Comparison of ENCODE assay signal across 9 mouse cellular contexts in genomic region chr10:44861671-44862359, GRCm38 (mm10).
DNase-seq lines count a peak whose midpoint lies in the region; ATAC-seq and TF ChIP-seq lines count a peak whose summit lies in the region.
"Had no signal": no experiment of that assay in that cellular context is flagged by ENCODE, and none has a peak within 500 bp of the region (broad histone marks: within the 10 kb centered on the region; RNA-seq: fewer than 3 reads in every experiment).

No protein-coding gene starts in this region.

- no peak for DNase-seq in testis, postnatal 14 days (ENCODE audit: low spot score)
- peak; percentile 54 for DNase-seq in intestine, embryonic 14.5 days (ENCODE audit: low spot score)
- no peak for DNase-seq in thymus, postnatal 25 days
- DNase-seq in urinary bladder, adult 18-20 months (ENCODE audit: low spot score in 2 of 2): no peak

- 46% methylated on average over 10 of the region's 10 CpGs for WGBS in intestine, embryonic 14.5 days
- WGBS in limb, embryonic 15.5 days: 40% methylated on average over 10 of the region's 10 CpGs
- 77% methylated on average over 10 of the region's 10 CpGs for WGBS in neural tube, embryonic 15.5 days

- H3K4me1 ChIP-seq in testis, adult 2 months (ENCODE audit: control insufficient read depth, insufficient read depth, low read length): peaks cover 4% of the 10 kb centered on the region
- peaks cover 6% of the 10 kb centered on the region; the same call in 1 of the 2 replicates for H3K4me1 ChIP-seq in intestine, embryonic 14.5 days (replicated peaks; ENCODE audit: control insufficient read depth, insufficient read depth, low read length)
- peaks cover 8% of the 10 kb centered on the region for H3K4me1 ChIP-seq in limb, embryonic 15.5 days
- H3K4me1 ChIP-seq in neural tube, embryonic 15.5 days: no peaks in the 10 kb centered on the region

- no peak overlapping the region for H3K9ac ChIP-seq in intestine, embryonic 14.5 days (ENCODE audit: low read length)
- no peak overlapping the region for H3K9ac ChIP-seq in limb, embryonic 15.5 days
- H3K9ac ChIP-seq in neural tube, embryonic 15.5 days (replicated peaks): no peak overlapping the region

- H3K27ac ChIP-seq in testis, adult 2 months (ENCODE audit: control insufficient read depth, insufficient read depth, low read depth, low read length): no peak overlapping the region
- H3K27ac ChIP-seq in intestine, embryonic 14.5 days (ENCODE audit: low read depth): peak overlapping the region; percentile 59; the same call in 1 of the 2 replicates
- H3K27ac ChIP-seq in limb, embryonic 15.5 days: 0 out of 2 replicates have a peak overlapping the region, but pooled peaks have one; percentile 39
- H3K27ac ChIP-seq in neural tube, embryonic 15.5 days (replicated peaks): no peak overlapping the region
- H3K27ac ChIP-seq: forebrain, embryonic 10.5 days had no signal

- no peaks in the 10 kb centered on the region for H3K27me3 ChIP-seq in testis, adult 2 months (ENCODE audit: control insufficient read depth, insufficient read depth, low read length)
- H3K27me3 ChIP-seq in intestine, embryonic 14.5 days (replicated peaks; ENCODE audit: control insufficient read depth, insufficient read depth, low read length): no peaks in the 10 kb centered on the region
- H3K27me3 ChIP-seq in limb, embryonic 15.5 days: no peaks in the 10 kb centered on the region
- no peaks in the 10 kb centered on the region for H3K27me3 ChIP-seq in neural tube, embryonic 15.5 days (replicated peaks)

- no peaks in the 10 kb centered on the region for H3K9me3 ChIP-seq in intestine, embryonic 14.5 days (ENCODE audit: control insufficient read depth, low read length)
- no peaks in the 10 kb centered on the region for H3K9me3 ChIP-seq in limb, embryonic 15.5 days
- H3K9me3 ChIP-seq in neural tube, embryonic 15.5 days (replicated peaks): no peaks in the 10 kb centered on the region
- H3K9me3 ChIP-seq: forebrain, embryonic 10.5 days; G1E had no signal

- TF ChIP-seq CTCF in testis, adult 2 months (IDR thresholded peaks at IDR 0.05; ENCODE audit: control insufficient read depth, insufficient read depth, insufficient replicate concordance, low read depth, low read length): no peak

- TF ChIP-seq POLR2A in testis, adult 2 months (IDR thresholded peaks at IDR 0.05; ENCODE audit: control insufficient read depth, low read depth, low read length): no peak

- H3K4me2 ChIP-seq in intestine, embryonic 14.5 days (ENCODE audit: low read length): no peak overlapping the region
- no peak overlapping the region for H3K4me2 ChIP-seq in limb, embryonic 15.5 days
- H3K4me2 ChIP-seq in neural tube, embryonic 15.5 days: no peak overlapping the region

- H3K36me3 ChIP-seq in testis, adult 2 months (ENCODE audit: control insufficient read depth, insufficient read depth, low read length): no peaks in the 10 kb centered on the region
- H3K36me3 ChIP-seq in intestine, embryonic 14.5 days (ENCODE audit: control insufficient read depth, insufficient read depth, low read length): no peaks in the 10 kb centered on the region
- H3K36me3 ChIP-seq in limb, embryonic 15.5 days: no peaks in the 10 kb centered on the region
- no peaks in the 10 kb centered on the region for H3K36me3 ChIP-seq in neural tube, embryonic 15.5 days
- H3K36me3 ChIP-seq: forebrain, embryonic 10.5 days; G1E had no signal

- H3K4me3 ChIP-seq in testis, adult 2 months (ENCODE audit: control insufficient read depth, low read depth, low read length): peak overlapping the region; percentile 36
- no peak overlapping the region for H3K4me3 ChIP-seq in intestine, embryonic 14.5 days (ENCODE audit: low read depth, low read length)
- H3K4me3 ChIP-seq in limb, embryonic 15.5 days: no peak overlapping the region
- no peak overlapping the region for H3K4me3 ChIP-seq in neural tube, embryonic 15.5 days (replicated peaks)
- H3K4me3 ChIP-seq: forebrain, embryonic 10.5 days had no signal

- ATAC-seq in intestine, embryonic 14.5 days (replicated peaks; ENCODE audit: low FRiP score, low TSS enrichment, low read depth): no peak; the same call in 1 of the 2 replicates
- no peak for ATAC-seq in limb, embryonic 15.5 days (ENCODE audit: insufficient number of reproducible peaks, low FRiP score, low TSS enrichment, low read depth)
- no peak for ATAC-seq in neural tube, embryonic 15.5 days (ENCODE audit: low FRiP score)

Comparison
In these comparisons a context has a peak if more than half of its experiments do, and no peak if none do; other contexts are left out.
1. H3K27ac ChIP-seq: peak in intestine, embryonic 14.5 days (single experiment) and limb, embryonic 15.5 days (single experiment); none in testis, adult 2 months (single experiment) and neural tube, embryonic 15.5 days (single experiment).